ENCODE assay signal across 18 mouse cellular contexts in the genomic region with DNA sequence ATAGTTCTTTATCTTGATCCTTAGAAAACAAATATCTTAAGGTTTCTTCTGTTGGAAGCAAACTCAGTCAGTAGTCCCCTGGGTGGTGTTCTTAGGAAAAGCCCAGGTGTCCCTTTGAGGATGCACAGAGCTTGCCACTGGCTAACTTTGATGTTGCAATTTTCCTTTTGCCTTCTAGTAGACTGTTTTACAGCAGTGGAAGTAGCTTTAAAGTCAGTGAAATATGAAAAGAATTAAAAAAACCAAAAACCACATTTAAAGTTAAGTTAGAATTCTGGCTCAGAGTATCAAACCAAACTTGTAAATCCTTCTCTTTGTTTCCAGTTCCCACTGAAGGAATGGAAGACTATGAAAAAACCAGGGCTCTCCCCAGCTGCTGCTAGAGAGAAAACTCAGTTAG.
"Had no signal": no experiment of that assay in that cellular context is flagged by ENCODE, and none has a peak within 500 bp of the region (broad histone marks: within the 10 kb centered on the region; RNA-seq: fewer than 3 reads in every experiment).

No protein-coding gene starts in this region.

- ATAC-seq: hindbrain, postnatal 0 days; inflammation-experienced regulatory T-cells, adult 6 months; intestine, embryonic 16.5 days had no signal

- H3K27me3 ChIP-seq: lung, embryonic 15.5 days; midbrain, embryonic 12.5 days had no signal

- H3K36me3 ChIP-seq: lung, embryonic 15.5 days; midbrain, embryonic 12.5 days had no signal

- DNase-seq: kidney, adult 18-20 months; kidney, postnatal 10 days; kidney, postnatal 36 days; left cerebral cortex, postnatal 4 days; lung, adult 18-20 months; lung, postnatal 10 days; lung, postnatal 36 days; right cerebral cortex, postnatal 25 days; thymus, adult 18-20 months; thymus, postnatal 36 days had no signal

- H3K9ac ChIP-seq: liver, embryonic 14.5 days; lung, embryonic 15.5 days; midbrain, embryonic 12.5 days had no signal

- H3K4me2 ChIP-seq: liver, embryonic 11.5 days; lung, embryonic 15.5 days; midbrain, embryonic 12.5 days had no signal

- H3K9me3 ChIP-seq: lung, embryonic 15.5 days; megakaryocyte, embryonic 14.5 days; midbrain, embryonic 12.5 days had no signal

- H3K27ac ChIP-seq: hindbrain, postnatal 0 days; liver, embryonic 14.5 days; lung, embryonic 15.5 days; midbrain, embryonic 12.5 days had no signal

- H3K4me3 ChIP-seq: lung, embryonic 15.5 days; megakaryocyte, embryonic 14.5 days; midbrain, embryonic 12.5 days had no signal
